Mouse (Mus musculus): ENCODE data around the gene B4galt4. TPM values are rescaled to one million over a fixed set of nuclear protein-coding genes. Genes with fewer than 3 reads are reported as not detected.

B4galt4 gene
- total and polyA plus RNA-seq, 3 experiments: not detected

GRCm38 (mm10) chr16:38705531-38706281, 36.4 kb upstream of the B4galt4 start:
- TF ChIP-seq JUND (IDR thresholded peaks at IDR 0.05; ENCODE audit: low read depth, low read length): no peak
- 0 out of 4 replicates have a peak, but pooled peaks cover 0 to 2% of the 10 kb centered on the region in 2 experiments for H3K27me3 ChIP-seq (ENCODE audit: control insufficient read depth in 1 of 2, insufficient read depth in 2 of 2, low read length in 2 of 2)

GRCm38 (mm10) chr16:38706782-38707181, 35.3 kb upstream of the B4galt4 start:
- H3K27me3 ChIP-seq (ENCODE audit: control insufficient read depth in 1 of 2, insufficient read depth in 2 of 2, low read length in 2 of 2): 0 out of 4 replicates have a peak, but pooled peaks cover 0 to 2% of the 10 kb centered on the region in 2 experiments
- DNase-seq (ENCODE audit: low read depth, low spot score): no peak

More at GRCm38 (mm10) chr16:38705531-38706281, 36.4 kb upstream of the B4galt4 start:
- Histone ChIP-seq H3K4me3 (ENCODE audit: control insufficient read depth in 1 of 2, insufficient read depth in 1 of 2, low read depth in 2 of 2, low read length in 2 of 2) (no peak overlapping the region), H3K9ac (ENCODE audit: control insufficient read depth, low read depth, low read length, poor library complexity, severe bottlenecking) (no peak overlapping the region), H3K79me2 (ENCODE audit: control insufficient read depth, insufficient read depth, low read length, poor library complexity) (no peaks in the 10 kb centered on the region), H3K9me3 (replicated peaks; ENCODE audit: insufficient read depth, low read length) (no peaks in the 10 kb centered on the region), H3K4me1 (ENCODE audit: control insufficient read depth in 1 of 2, insufficient read depth in 2 of 2, low read length in 2 of 2) (no peaks in the 10 kb centered on the region), H3K27ac (ENCODE audit: control insufficient read depth, low read depth, low read length) (no peak overlapping the region), H3K36me3 (ENCODE audit: control insufficient read depth in 1 of 2, insufficient read depth in 2 of 2, low read length in 2 of 2) (no peaks in the 10 kb centered on the region)
- DNase-seq (ENCODE audit: low read depth, low spot score): peak; percentile 1

GRCm38 (mm10) chr16:38708962-38709520, 33.0 kb upstream of the B4galt4 start:
- H3K36me3 ChIP-seq (ENCODE audit: control insufficient read depth in 1 of 2, insufficient read depth in 2 of 2, low read length in 2 of 2): no peaks in the 10 kb centered on the region
- H3K79me2 ChIP-seq (ENCODE audit: control insufficient read depth, insufficient read depth, low read length, poor library complexity): no peaks in the 10 kb centered on the region
- 0 out of 4 replicates have a peak, but pooled peaks cover 0 to 2% of the 10 kb centered on the region in 2 experiments for H3K27me3 ChIP-seq (ENCODE audit: control insufficient read depth in 1 of 2, insufficient read depth in 2 of 2, low read length in 2 of 2)

More at GRCm38 (mm10) chr16:38706782-38707181, 35.3 kb upstream of the B4galt4 start:
- no peaks in the 10 kb centered on the region for H3K36me3 ChIP-seq (ENCODE audit: control insufficient read depth in 1 of 2, insufficient read depth in 2 of 2, low read length in 2 of 2)
- no peaks in the 10 kb centered on the region for H3K79me2 ChIP-seq (ENCODE audit: control insufficient read depth, insufficient read depth, low read length, poor library complexity)
- no peaks in the 10 kb centered on the region for H3K9me3 ChIP-seq (replicated peaks; ENCODE audit: insufficient read depth, low read length)
- no peaks in the 10 kb centered on the region for H3K4me1 ChIP-seq (ENCODE audit: control insufficient read depth in 1 of 2, insufficient read depth in 2 of 2, low read length in 2 of 2)
- H3K4me3 ChIP-seq (ENCODE audit: control insufficient read depth in 1 of 2, insufficient read depth in 1 of 2, low read depth in 2 of 2, low read length in 2 of 2): no peak overlapping the region
- H3K9ac ChIP-seq (ENCODE audit: control insufficient read depth, low read depth, low read length, poor library complexity, severe bottlenecking): no peak overlapping the region
- TF ChIP-seq NRF1 (IDR thresholded peaks at IDR 0.05; ENCODE audit: insufficient read depth, low read depth, low read length, poor library complexity, severe bottlenecking) (no peak), POLR2A (IDR thresholded peaks at IDR 0.05; ENCODE audit: control insufficient read depth in 1 of 2, insufficient read depth in 1 of 2, low read depth in 1 of 2, low read length in 2 of 2, poor library complexity in 1 of 2) (no peak), UBTF (IDR thresholded peaks at IDR 0.05; ENCODE audit: borderline replicate concordance, insufficient read depth, low read depth, low read length) (no peak), SMC3 (IDR thresholded peaks at IDR 0.05; ENCODE audit: low read depth, low read length) (no peak), MYB (IDR thresholded peaks at IDR 0.05; ENCODE audit: low read depth, low read length) (no peak), ZKSCAN1 (IDR thresholded peaks at IDR 0.05; ENCODE audit: low read depth, low read length) (no peak), CTCF (IDR thresholded peaks at IDR 0.05 in 2 of 3, conservative IDR thresholded peaks at IDR 0.05 in 1 of 3; ENCODE audit: control insufficient read depth in 1 of 3, insufficient read depth in 1 of 3, low read depth in 2 of 3, low read length in 3 of 3, poor library complexity in 1 of 3, severe bottlenecking in 1 of 3) (no peak)
- no peak overlapping the region for H3K27ac ChIP-seq (ENCODE audit: control insufficient read depth, low read depth, low read length)

More at GRCm38 (mm10) chr16:38708962-38709520, 33.0 kb upstream of the B4galt4 start:
- no peak overlapping the region for H3K4me3 ChIP-seq (ENCODE audit: control insufficient read depth in 1 of 2, insufficient read depth in 1 of 2, low read depth in 2 of 2, low read length in 2 of 2)
- no peaks in the 10 kb centered on the region for H3K4me1 ChIP-seq (ENCODE audit: control insufficient read depth in 1 of 2, insufficient read depth in 2 of 2, low read length in 2 of 2)
- DNase-seq (ENCODE audit: low read depth, low spot score): no peak
- no peak for TF ChIP-seq POLR2AphosphoS5 (IDR thresholded peaks at IDR 0.05; ENCODE audit: borderline replicate concordance, low read depth, low read length)
- no peak for TF ChIP-seq UBTF (IDR thresholded peaks at IDR 0.05; ENCODE audit: borderline replicate concordance, insufficient read depth, low read depth, low read length)
- TF ChIP-seq MXI1 (IDR thresholded peaks at IDR 0.05; ENCODE audit: low read depth, low read length): no peak
- no peak for TF ChIP-seq TCF12 (IDR thresholded peaks at IDR 0.05; ENCODE audit: low read depth, low read length)
- no peak for TF ChIP-seq GATA1 (IDR thresholded peaks at IDR 0.05; ENCODE audit: low read depth, low read length)
- no peak for TF ChIP-seq MYB (IDR thresholded peaks at IDR 0.05; ENCODE audit: low read depth, low read length)
- no peak for TF ChIP-seq USF1 (IDR thresholded peaks at IDR 0.05; ENCODE audit: low read depth, low read length)
- TF ChIP-seq POLR2A (IDR thresholded peaks at IDR 0.05; ENCODE audit: control insufficient read depth in 1 of 2, insufficient read depth in 1 of 2, low read depth in 1 of 2, low read length in 2 of 2, poor library complexity in 1 of 2): no peak
- TF ChIP-seq MAFK (IDR thresholded peaks at IDR 0.05; ENCODE audit: borderline replicate concordance, low read depth, low read length): no peak
- no peak for TF ChIP-seq GABPA (IDR thresholded peaks at IDR 0.05; ENCODE audit: low read depth, low read length)
- TF ChIP-seq SIN3A (IDR thresholded peaks at IDR 0.05; ENCODE audit: low read length): no peak
- no peak for TF ChIP-seq RCOR1 (IDR thresholded peaks at IDR 0.05; ENCODE audit: low read depth, low read length)
- TF ChIP-seq MYC (IDR thresholded peaks at IDR 0.05; ENCODE audit: low read depth, low read length): no peak
- TF ChIP-seq NRF1 (IDR thresholded peaks at IDR 0.05; ENCODE audit: insufficient read depth, low read depth, low read length, poor library complexity, severe bottlenecking): no peak
- TF ChIP-seq ELF1 (IDR thresholded peaks at IDR 0.05; ENCODE audit: low read depth, low read length): no peak
- H3K9ac ChIP-seq (ENCODE audit: control insufficient read depth, low read depth, low read length, poor library complexity, severe bottlenecking): no peak overlapping the region
- no peaks in the 10 kb centered on the region for H3K9me3 ChIP-seq (replicated peaks; ENCODE audit: insufficient read depth, low read length)
- H3K27ac ChIP-seq (ENCODE audit: control insufficient read depth, low read depth, low read length): no peak overlapping the region
